Mouse (Mus musculus): ENCODE data around the gene Olfr159. TPM values are rescaled to one million over a fixed set of nuclear protein-coding genes. Genes with fewer than 3 reads are reported as not detected.
A peak's percentile ranks its signal among the peaks of the same experiment; 100 is the strongest.

Olfr159 gene
- polyA plus RNA-seq, 1 experiment from 2014 or later: not detected

- no peak for TF ChIP-seq CTCF (IDR thresholded peaks at IDR 0.05; ENCODE audit: low read depth)
- no peak for DNase-seq (ENCODE audit: low spot score)
- no peak for ATAC-seq (replicated peaks; ENCODE audit: low FRiP score, low read depth)
- Histone ChIP-seq H3K4me1 (replicated peaks; ENCODE audit: insufficient read depth, low read length) (no peaks in the 10 kb centered on the region), H3K27ac (no peak overlapping the region), H3K9ac (ENCODE audit: low read depth, low read length) (no peak overlapping the region), H3K4me3 (replicated peaks; ENCODE audit: low read depth, low read length) (no peak overlapping the region), H3K4me2 (ENCODE audit: low read length) (no peak overlapping the region), H3K27me3 (ENCODE audit: insufficient read depth, low read length) (no peaks in the 10 kb centered on the region), H3K9me3 (replicated peaks; ENCODE audit: low read length) (no peaks in the 10 kb centered on the region), H3K36me3 (ENCODE audit: insufficient read depth, low read length) (no peaks in the 10 kb centered on the region)
- WGBS: 78% methylated on average over 5 of the region's 5 CpGs
Observed at GRCm38 (mm10) chr4:43768341-43768740, 2.5 kb downstream of the Olfr159 start.

DNA sequence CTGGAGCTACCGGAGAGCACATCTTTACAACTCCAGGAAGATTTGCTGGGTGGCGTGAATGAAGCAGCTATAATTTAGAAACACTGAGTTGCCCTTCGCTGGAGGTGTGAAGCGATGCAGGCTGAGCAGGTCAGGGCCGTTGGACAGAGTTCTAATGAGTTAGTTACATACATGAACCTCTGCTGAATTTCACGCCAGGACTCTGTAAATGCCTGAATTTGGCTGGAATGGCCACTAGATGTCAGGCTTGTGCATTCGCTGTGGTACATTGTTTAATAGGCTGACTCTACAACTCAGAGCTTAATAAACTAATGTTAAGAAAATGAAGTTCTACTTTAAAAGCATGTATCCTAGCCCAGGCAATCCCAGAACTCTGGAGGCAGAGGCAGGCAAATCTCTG is 7.4 kb downstream of the Olfr159 start:
- H3K4me1 ChIP-seq (replicated peaks; ENCODE audit: insufficient read depth, low read length): peaks cover 4% of the 10 kb centered on the region; the same call in 1 of the 2 replicates
- peak; percentile 89 for TF ChIP-seq CTCF (IDR thresholded peaks at IDR 0.05; ENCODE audit: low read depth)
- no peak overlapping the region for H3K9ac ChIP-seq (ENCODE audit: low read depth, low read length)
- H3K36me3 ChIP-seq (ENCODE audit: insufficient read depth, low read length): no peaks in the 10 kb centered on the region
- no peak for ATAC-seq (replicated peaks; ENCODE audit: low FRiP score, low read depth)
- no peaks in the 10 kb centered on the region for H3K27me3 ChIP-seq (ENCODE audit: insufficient read depth, low read length)
- 13% methylated on average over 7 of the region's 7 CpGs for WGBS
- no peak overlapping the region for H3K4me3 ChIP-seq (replicated peaks; ENCODE audit: low read depth, low read length)
- peak; percentile 79 for DNase-seq (ENCODE audit: low spot score)
- no peak overlapping the region for H3K27ac ChIP-seq
- no peaks in the 10 kb centered on the region for H3K9me3 ChIP-seq (replicated peaks; ENCODE audit: low read length)
- H3K4me2 ChIP-seq (ENCODE audit: low read length): no peak overlapping the region

- H3K36me3 ChIP-seq (ENCODE audit: insufficient read depth, low read length): no peaks in the 10 kb centered on the region
- peak; percentile 8; the same call in 1 of the 2 replicates for TF ChIP-seq CTCF (IDR thresholded peaks at IDR 0.05; ENCODE audit: low read depth)
- WGBS: 84% methylated on average over 2 of the region's 2 CpGs
Observed at GRCm38 (mm10) chr4:43761336-43761735, 9.5 kb downstream of the Olfr159 start.

GRCm38 (mm10) chr4:43760460-43760859 is 10.3 kb downstream of the Olfr159 start:
- Histone ChIP-seq H3K4me3 (replicated peaks; ENCODE audit: low read depth, low read length) (no peak overlapping the region), H3K4me2 (ENCODE audit: low read length) (no peak overlapping the region), H3K27me3 (ENCODE audit: insufficient read depth, low read length) (no peaks in the 10 kb centered on the region), H3K9me3 (replicated peaks; ENCODE audit: low read length) (no peaks in the 10 kb centered on the region), H3K4me1 (replicated peaks; ENCODE audit: insufficient read depth, low read length) (peaks cover 4% of the 10 kb centered on the region; the same call in 1 of the 2 replicates), H3K36me3 (ENCODE audit: insufficient read depth, low read length) (no peaks in the 10 kb centered on the region), H3K9ac (ENCODE audit: low read depth, low read length) (no peak overlapping the region), H3K27ac (0 out of 2 replicates have a peak overlapping the region, but pooled peaks have one; percentile 11)
- DNase-seq (ENCODE audit: low spot score): peak; percentile 41
- WGBS: 77% methylated on average over 10 of the region's 10 CpGs
- ATAC-seq (replicated peaks; ENCODE audit: low FRiP score, low read depth): no peak
- peak; percentile 58 for TF ChIP-seq CTCF (IDR thresholded peaks at IDR 0.05; ENCODE audit: low read depth)

More at GRCm38 (mm10) chr4:43761336-43761735, 9.5 kb downstream of the Olfr159 start:
- H3K4me3 ChIP-seq (replicated peaks; ENCODE audit: low read depth, low read length): no peak overlapping the region
- no peaks in the 10 kb centered on the region for H3K9me3 ChIP-seq (replicated peaks; ENCODE audit: low read length)
- no peak overlapping the region for H3K27ac ChIP-seq
- H3K9ac ChIP-seq (ENCODE audit: low read depth, low read length): no peak overlapping the region
- H3K4me2 ChIP-seq (ENCODE audit: low read length): no peak overlapping the region
- DNase-seq (ENCODE audit: low spot score) (no peak), ATAC-seq (replicated peaks; ENCODE audit: low FRiP score, low read depth) (no peak)
- H3K4me1 ChIP-seq (replicated peaks; ENCODE audit: insufficient read depth, low read length): peaks cover 4% of the 10 kb centered on the region; the same call in 1 of the 2 replicates
- H3K27me3 ChIP-seq (ENCODE audit: insufficient read depth, low read length): no peaks in the 10 kb centered on the region

- Histone ChIP-seq H3K9ac (ENCODE audit: low read depth, low read length) (no peak overlapping the region), H3K4me2 (ENCODE audit: low read length) (no peak overlapping the region), H3K4me3 (replicated peaks; ENCODE audit: low read depth, low read length) (no peak overlapping the region), H3K27me3 (ENCODE audit: insufficient read depth, low read length) (no peaks in the 10 kb centered on the region), H3K36me3 (ENCODE audit: insufficient read depth, low read length) (no peaks in the 10 kb centered on the region), H3K9me3 (replicated peaks; ENCODE audit: low read length) (no peaks in the 10 kb centered on the region), H3K27ac (0 out of 2 replicates have a peak overlapping the region, but pooled peaks have one; percentile 11), H3K4me1 (replicated peaks; ENCODE audit: insufficient read depth, low read length) (peaks cover 4% of the 10 kb centered on the region; the same call in 1 of the 2 replicates)
- ATAC-seq (replicated peaks; ENCODE audit: low FRiP score, low read depth) (no peak), DNase-seq (ENCODE audit: low spot score) (no peak)
- TF ChIP-seq CTCF (IDR thresholded peaks at IDR 0.05; ENCODE audit: low read depth): no peak
- WGBS: 69% methylated on average over 21 of the region's 21 CpGs
Observed at GRCm38 (mm10) chr4:43759571-43760418, 11.0 kb downstream of the Olfr159 start.

DNA sequence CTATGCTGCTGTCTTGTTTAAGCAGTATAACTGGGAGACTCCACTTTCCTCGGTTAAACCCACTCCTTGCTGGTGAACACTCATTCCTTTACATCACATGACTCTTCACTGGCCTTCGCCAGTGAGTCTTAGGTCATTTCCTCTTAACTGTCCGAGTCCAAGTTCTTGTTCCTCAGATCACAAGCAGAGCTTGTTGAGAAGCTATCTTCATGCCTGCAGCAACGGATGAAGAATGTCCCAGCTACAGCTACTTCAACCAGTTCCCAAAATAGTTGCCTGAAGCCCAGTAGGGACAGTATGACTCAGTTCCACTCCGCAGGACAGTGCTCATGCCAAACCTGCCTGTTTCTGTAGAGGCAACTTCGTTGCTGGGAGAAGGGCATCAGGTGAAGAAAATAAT is 13.6 kb downstream of the Olfr159 start:
- Histone ChIP-seq H3K4me1 (replicated peaks; ENCODE audit: insufficient read depth, low read length) (peaks cover 4% of the 10 kb centered on the region; the same call in 1 of the 2 replicates), H3K4me2 (ENCODE audit: low read length) (no peak overlapping the region), H3K9ac (ENCODE audit: low read depth, low read length) (no peak overlapping the region), H3K27me3 (ENCODE audit: insufficient read depth, low read length) (no peaks in the 10 kb centered on the region), H3K9me3 (replicated peaks; ENCODE audit: low read length) (no peaks in the 10 kb centered on the region), H3K36me3 (ENCODE audit: insufficient read depth, low read length) (no peaks in the 10 kb centered on the region), H3K4me3 (replicated peaks; ENCODE audit: low read depth, low read length) (no peak overlapping the region), H3K27ac (no peak overlapping the region)
- ATAC-seq (replicated peaks; ENCODE audit: low FRiP score, low read depth): no peak
- TF ChIP-seq CTCF (IDR thresholded peaks at IDR 0.05; ENCODE audit: low read depth): no peak
- WGBS: 71% methylated on average over 6 of the region's 6 CpGs
- DNase-seq (ENCODE audit: low spot score): no peak
